Mouse (Mus musculus): Measurements from ENCODE around the gene Pdss2.

Pdss2 gene

GRCm38 (mm10) chr10:43310781-43311392, 89.6 kb downstream of the Pdss2 start:
- Histone ChIP-seq H3K27me3 (ENCODE audit: insufficient read depth, low read length) (no peaks in the 10 kb centered on the region), H3K9me3 (ENCODE audit: low read length) (no peaks in the 10 kb centered on the region), H3K36me3 (ENCODE audit: insufficient read depth, low read length) (peaks cover 6% of the 10 kb centered on the region; the same call in 1 of the 2 replicates), H3K4me1 (replicated peaks; ENCODE audit: low read depth, low read length) (peaks cover 3% of the 10 kb centered on the region; the same call in 1 of the 2 replicates), H3K4me3 (replicated peaks; ENCODE audit: low read length) (no peak overlapping the region)
- no peak for TF ChIP-seq NANOG (IDR thresholded peaks at IDR 0.05; ENCODE audit: borderline replicate concordance, low read length)
- TF ChIP-seq POU5F1 (IDR thresholded peaks at IDR 0.05; ENCODE audit: borderline replicate concordance, low read length) = no peak
- no peak for TF ChIP-seq CTCF (conservative IDR thresholded peaks at IDR 0.05; ENCODE audit: low read length)

- H3K27me3 ChIP-seq (ENCODE audit: insufficient read depth, low read length) = no peaks in the 10 kb centered on the region
- H3K9me3 ChIP-seq (ENCODE audit: low read length) = no peaks in the 10 kb centered on the region
- peaks cover 9% of the 10 kb centered on the region for H3K4me1 ChIP-seq (replicated peaks; ENCODE audit: low read depth, low read length)
- no peak overlapping the region for H3K4me3 ChIP-seq (replicated peaks; ENCODE audit: low read length)
- TF ChIP-seq CTCF (conservative IDR thresholded peaks at IDR 0.05; ENCODE audit: low read length) (no peak), POU5F1 (IDR thresholded peaks at IDR 0.05; ENCODE audit: borderline replicate concordance, low read length) (no peak), NANOG (IDR thresholded peaks at IDR 0.05; ENCODE audit: borderline replicate concordance, low read length) (no peak)
- H3K36me3 ChIP-seq (ENCODE audit: insufficient read depth, low read length) = peaks cover 6% of the 10 kb centered on the region; the same call in 1 of the 2 replicates
These were observed 90.9 kb downstream of the Pdss2 start for GRCm38 (mm10) chr10:43312211-43312610.

GRCm38 (mm10) chr10:43312658-43313417, 91.6 kb downstream of the Pdss2 start:
- TF ChIP-seq NANOG (IDR thresholded peaks at IDR 0.05; ENCODE audit: borderline replicate concordance, low read length) (no peak), CTCF (conservative IDR thresholded peaks at IDR 0.05; ENCODE audit: low read length) (no peak), POU5F1 (IDR thresholded peaks at IDR 0.05; ENCODE audit: borderline replicate concordance, low read length) (no peak)
- Histone ChIP-seq H3K4me1 (replicated peaks; ENCODE audit: low read depth, low read length) (peaks cover 9% of the 10 kb centered on the region), H3K27me3 (ENCODE audit: insufficient read depth, low read length) (no peaks in the 10 kb centered on the region), H3K4me3 (replicated peaks; ENCODE audit: low read length) (no peak overlapping the region), H3K9me3 (ENCODE audit: low read length) (no peaks in the 10 kb centered on the region), H3K36me3 (ENCODE audit: insufficient read depth, low read length) (peaks cover 6% of the 10 kb centered on the region; the same call in 1 of the 2 replicates)

- H3K4me1 ChIP-seq (replicated peaks; ENCODE audit: low read depth, low read length) = peaks cover 9% of the 10 kb centered on the region
- peaks cover 9% of the 10 kb centered on the region; the same call in 1 of the 2 replicates for H3K36me3 ChIP-seq (ENCODE audit: insufficient read depth, low read length)
- no peaks in the 10 kb centered on the region for H3K9me3 ChIP-seq (ENCODE audit: low read length)
- TF ChIP-seq POU5F1 (IDR thresholded peaks at IDR 0.05; ENCODE audit: borderline replicate concordance, low read length) = no peak
- peak; percentile 39 for TF ChIP-seq CTCF (conservative IDR thresholded peaks at IDR 0.05; ENCODE audit: low read length)
- H3K27me3 ChIP-seq (ENCODE audit: insufficient read depth, low read length) = no peaks in the 10 kb centered on the region
- H3K4me3 ChIP-seq (replicated peaks; ENCODE audit: low read length) = no peak overlapping the region
These were observed 93.9 kb downstream of the Pdss2 start for GRCm38 (mm10) chr10:43315228-43315627.

GRCm38 (mm10) chr10:43317327-43317951, 96.2 kb downstream of the Pdss2 start:
- H3K4me1 ChIP-seq (replicated peaks; ENCODE audit: low read depth, low read length) = peaks cover 9% of the 10 kb centered on the region
- H3K36me3 ChIP-seq (ENCODE audit: insufficient read depth, low read length) = peaks cover 3% of the 10 kb centered on the region; the same call in 1 of the 2 replicates
- H3K27me3 ChIP-seq (ENCODE audit: insufficient read depth, low read length) = no peaks in the 10 kb centered on the region
- no peak overlapping the region for H3K4me3 ChIP-seq (replicated peaks; ENCODE audit: low read length)
- no peaks in the 10 kb centered on the region for H3K9me3 ChIP-seq (ENCODE audit: low read length)
- no peak for TF ChIP-seq POU5F1 (IDR thresholded peaks at IDR 0.05; ENCODE audit: borderline replicate concordance, low read length)
- no peak for TF ChIP-seq NANOG (IDR thresholded peaks at IDR 0.05; ENCODE audit: borderline replicate concordance, low read length)
- no peak for TF ChIP-seq CTCF (conservative IDR thresholded peaks at IDR 0.05; ENCODE audit: low read length)

- Histone ChIP-seq H3K27me3 (ENCODE audit: insufficient read depth, low read length) (no peaks in the 10 kb centered on the region), H3K4me3 (replicated peaks; ENCODE audit: low read length) (no peak overlapping the region), H3K36me3 (ENCODE audit: insufficient read depth, low read length) (peaks cover 8% of the 10 kb centered on the region; the same call in 1 of the 2 replicates), H3K9me3 (ENCODE audit: low read length) (no peaks in the 10 kb centered on the region), H3K4me1 (replicated peaks; ENCODE audit: low read depth, low read length) (peaks cover 7% of the 10 kb centered on the region)
- TF ChIP-seq POU5F1 (IDR thresholded peaks at IDR 0.05; ENCODE audit: borderline replicate concordance, low read length) (no peak), NANOG (IDR thresholded peaks at IDR 0.05; ENCODE audit: borderline replicate concordance, low read length) (no peak), CTCF (conservative IDR thresholded peaks at IDR 0.05; ENCODE audit: low read length) (no peak)
These were observed 99.7 kb downstream of the Pdss2 start for GRCm38 (mm10) chr10:43321019-43321418.

- no peaks in the 10 kb centered on the region for H3K9me3 ChIP-seq (ENCODE audit: low read length)
- no peaks in the 10 kb centered on the region for H3K4me1 ChIP-seq (replicated peaks; ENCODE audit: low read depth, low read length)
- H3K27me3 ChIP-seq (ENCODE audit: insufficient read depth, low read length) = no peaks in the 10 kb centered on the region
- peaks cover 8% of the 10 kb centered on the region; the same call in 1 of the 2 replicates for H3K36me3 ChIP-seq (ENCODE audit: insufficient read depth, low read length)
- no peak for TF ChIP-seq NANOG (IDR thresholded peaks at IDR 0.05; ENCODE audit: borderline replicate concordance, low read length)
- TF ChIP-seq CTCF (conservative IDR thresholded peaks at IDR 0.05; ENCODE audit: low read length) = no peak
- no peak for TF ChIP-seq POU5F1 (IDR thresholded peaks at IDR 0.05; ENCODE audit: borderline replicate concordance, low read length)
- no peak overlapping the region for H3K4me3 ChIP-seq (replicated peaks; ENCODE audit: low read length)
These were observed 101.3 kb downstream of the Pdss2 start for GRCm38 (mm10) chr10:43322446-43323178.

GRCm38 (mm10) chr10:43323386-43323785, 102.1 kb downstream of the Pdss2 start:
- no peak overlapping the region for H3K4me3 ChIP-seq (replicated peaks; ENCODE audit: low read length)
- no peaks in the 10 kb centered on the region for H3K27me3 ChIP-seq (ENCODE audit: insufficient read depth, low read length)
- peaks cover 8% of the 10 kb centered on the region; the same call in 1 of the 2 replicates for H3K36me3 ChIP-seq (ENCODE audit: insufficient read depth, low read length)
- no peaks in the 10 kb centered on the region for H3K9me3 ChIP-seq (ENCODE audit: low read length)
- no peaks in the 10 kb centered on the region for H3K4me1 ChIP-seq (replicated peaks; ENCODE audit: low read depth, low read length)
- TF ChIP-seq CTCF (conservative IDR thresholded peaks at IDR 0.05; ENCODE audit: low read length) = no peak
- no peak for TF ChIP-seq NANOG (IDR thresholded peaks at IDR 0.05; ENCODE audit: borderline replicate concordance, low read length)
- TF ChIP-seq POU5F1 (IDR thresholded peaks at IDR 0.05; ENCODE audit: borderline replicate concordance, low read length) = no peak

Measured in E14TG2a.4 (cell line).